Mouse (Mus musculus): ENCODE results near the gene Acot7.

DNA sequence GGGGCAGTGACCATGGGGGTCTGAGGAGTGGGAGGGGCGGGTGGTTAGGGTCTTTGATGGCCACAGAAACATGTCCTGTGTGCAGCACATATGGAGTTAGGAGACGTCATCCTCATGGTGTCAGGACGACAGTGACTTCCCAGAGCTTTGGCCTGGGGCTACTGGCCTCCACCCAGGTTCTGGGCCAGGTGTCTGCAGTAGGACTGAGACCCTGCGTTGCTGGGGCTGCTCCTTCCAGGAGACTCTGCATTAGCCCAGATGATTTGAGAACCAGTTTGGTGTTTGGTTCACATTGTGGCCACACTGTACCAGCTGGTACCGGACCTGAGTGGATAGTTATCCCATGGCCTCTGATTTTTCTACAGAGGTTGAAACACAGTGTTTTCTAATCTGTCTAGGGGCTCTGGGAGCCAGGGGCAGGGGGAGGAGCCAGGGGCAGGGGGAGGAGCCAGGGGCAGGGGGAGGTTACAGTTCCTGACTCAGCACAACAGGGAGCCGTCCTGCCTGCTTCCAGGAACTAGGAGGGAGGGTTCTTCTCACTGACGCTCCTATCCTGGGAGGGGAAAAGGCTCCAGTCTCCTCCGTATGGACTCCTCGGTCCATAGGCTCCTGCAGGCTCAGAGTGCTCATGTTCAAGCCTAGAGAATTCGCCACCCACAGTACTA, 85.7 kb downstream of the Acot7 start:
- TF ChIP-seq CTCF (IDR thresholded peaks at IDR 0.05; ENCODE audit: control insufficient read depth, insufficient read depth, low read length) (no peak), POLR2A (IDR thresholded peaks at IDR 0.05; ENCODE audit: borderline replicate concordance, control insufficient read depth, low read depth, low read length) (no peak)
